Mouse (Mus musculus): ENCODE measurements at regions not wholly inside any gene's neighbourhood (a gene's known extent, or its start where the extent isn't known, plus 50 kb on each side); places are given as distances from the start of the nearest gene placed in this dataset.

DNA sequence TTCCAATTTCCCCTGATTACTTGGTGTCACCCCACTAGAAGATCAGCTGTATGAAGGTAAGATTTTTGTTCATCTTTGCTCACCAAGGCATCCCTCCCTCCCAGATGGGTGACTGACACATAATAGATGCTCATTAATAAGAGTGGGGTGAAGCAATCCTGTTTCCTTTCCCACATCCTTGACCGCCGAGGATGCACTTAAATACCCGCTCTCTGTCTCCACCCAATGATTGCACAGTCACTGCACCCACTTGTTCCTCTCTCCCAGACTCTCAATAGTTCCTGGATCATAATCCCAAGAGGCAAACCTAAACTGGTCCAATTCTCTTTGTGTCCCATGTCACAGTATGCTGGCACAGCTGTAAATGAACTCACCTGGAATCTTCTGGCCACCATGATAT lies 86.4 kb upstream of the Ccn6 start:
- DNase-seq (ENCODE audit: low spot score): no peak

DNA sequence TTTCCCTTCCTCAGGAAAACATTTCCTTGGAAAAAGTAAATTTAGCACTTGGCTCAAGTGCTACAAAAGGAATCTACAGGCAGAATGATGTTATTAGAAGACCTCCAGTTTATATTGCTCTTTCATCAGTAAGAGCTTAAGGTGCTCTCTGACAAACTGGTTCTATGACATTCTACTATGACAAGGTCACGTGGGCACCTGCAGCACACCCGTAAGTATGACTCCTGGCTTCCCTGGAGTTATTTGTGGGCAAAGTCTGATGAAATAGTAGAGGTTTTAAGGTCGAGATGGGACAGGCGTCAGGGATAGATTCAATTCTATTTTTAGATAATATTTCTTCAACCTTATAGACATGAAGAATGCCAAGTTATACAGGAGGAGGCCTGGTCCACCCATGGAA lies 84.9 kb upstream of the Ccn6 start:
- no peak for DNase-seq (ENCODE audit: low spot score)

DNA sequence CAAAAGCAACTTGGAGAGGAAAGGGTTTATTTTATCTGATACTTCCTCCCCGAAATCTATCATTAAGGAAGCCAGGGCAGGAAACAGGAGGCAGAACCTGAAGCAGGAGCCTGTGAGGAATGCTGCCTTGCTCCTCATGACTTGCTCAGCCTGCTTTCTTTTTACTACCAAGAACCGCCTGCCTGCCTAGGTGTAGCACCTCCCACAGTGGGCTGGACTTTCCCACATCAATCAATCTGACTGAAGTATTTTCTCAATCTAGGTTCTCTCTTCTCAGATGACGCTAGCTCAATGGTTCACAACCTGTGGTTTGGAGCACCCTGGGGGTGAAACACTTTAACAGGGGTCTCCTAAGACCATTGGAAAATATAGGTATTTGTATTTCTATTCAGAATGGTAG lies 83.4 kb upstream of the Ccn6 start:
- no peak for DNase-seq (ENCODE audit: low spot score)

DNA sequence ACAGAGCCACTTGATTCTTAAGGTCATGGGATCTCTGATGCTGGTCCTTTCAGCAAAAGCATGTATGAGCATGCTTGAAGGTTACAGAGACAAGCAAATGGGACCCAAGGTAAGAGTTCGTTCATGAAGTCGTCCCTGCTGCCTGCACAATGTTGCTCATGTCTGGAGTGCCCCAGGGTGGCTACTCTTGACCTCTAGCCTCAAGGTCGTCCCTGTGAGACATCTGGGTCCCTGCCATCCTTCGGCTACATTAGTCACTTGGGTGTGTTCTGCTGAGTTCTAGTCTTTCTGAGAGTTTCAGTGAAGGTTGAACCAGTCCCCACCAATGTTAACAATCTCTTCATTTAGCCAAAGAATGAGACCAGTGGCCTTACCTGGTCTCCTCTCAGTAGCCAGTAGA lies 81.5 kb upstream of the Ccn6 start:
- DNase-seq (ENCODE audit: low spot score): no peak

DNA sequence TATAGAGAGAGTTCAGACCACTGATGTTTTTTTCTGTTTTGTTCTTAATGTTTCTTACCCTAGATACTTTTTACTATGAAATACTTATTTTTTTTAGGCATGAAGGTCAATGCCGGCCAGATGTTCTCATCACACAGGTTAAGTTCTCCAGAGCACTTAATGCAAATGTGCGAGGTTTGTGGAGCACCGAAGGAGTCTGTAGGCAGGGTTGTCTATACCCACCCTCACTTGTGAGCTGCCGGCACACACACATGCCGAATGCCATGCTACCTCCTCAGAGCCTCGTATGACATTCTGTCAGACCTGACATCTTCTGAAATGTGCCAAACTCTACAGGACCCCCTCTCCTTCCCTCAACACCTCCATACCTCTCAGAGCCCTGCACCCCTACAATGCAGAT lies 80.5 kb upstream of the Ccn6 start:
- no peak for DNase-seq (ENCODE audit: low spot score)

DNA sequence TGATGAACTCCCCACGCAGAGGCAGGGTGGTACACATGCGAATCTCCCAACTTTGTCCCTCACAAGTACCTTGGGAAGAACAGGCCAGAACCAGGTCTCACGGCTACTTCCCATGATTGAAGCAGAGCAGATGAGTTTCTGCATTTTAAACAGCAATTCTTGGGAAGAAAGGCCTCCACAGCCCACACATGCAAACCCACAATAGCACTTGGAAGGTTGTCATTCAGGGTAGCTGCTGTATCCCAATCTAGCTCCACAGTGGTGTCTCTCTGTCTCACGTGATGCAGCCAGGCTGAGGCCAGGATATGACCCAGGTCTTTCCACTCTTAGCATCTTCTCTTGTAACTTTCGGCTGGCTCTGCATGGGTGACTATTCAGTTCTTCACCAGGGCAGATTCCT lies 78.8 kb upstream of the Ccn6 start:
- no peak for DNase-seq (ENCODE audit: low spot score)

DNA sequence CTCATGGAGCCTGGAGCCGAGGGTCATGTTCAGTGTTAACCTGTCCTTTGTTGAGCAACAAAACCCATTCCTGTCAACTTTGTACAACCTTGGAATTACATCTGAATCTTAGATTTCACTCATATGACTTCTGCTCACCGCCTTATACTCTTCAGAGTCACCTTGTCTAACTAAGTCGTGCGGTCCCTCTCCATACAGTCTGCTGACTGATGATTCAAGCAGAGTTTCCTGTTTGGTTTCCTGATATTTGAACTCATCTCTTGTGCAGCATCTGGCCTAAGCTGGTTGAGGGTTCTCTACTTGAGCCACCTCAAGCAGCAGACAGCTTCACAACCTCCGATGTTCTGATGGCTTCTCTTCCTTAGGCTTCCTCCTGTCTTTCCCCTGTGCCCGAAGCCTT lies 78.3 kb upstream of the Ccn6 start:
- DNase-seq (ENCODE audit: low spot score): no peak

DNA sequence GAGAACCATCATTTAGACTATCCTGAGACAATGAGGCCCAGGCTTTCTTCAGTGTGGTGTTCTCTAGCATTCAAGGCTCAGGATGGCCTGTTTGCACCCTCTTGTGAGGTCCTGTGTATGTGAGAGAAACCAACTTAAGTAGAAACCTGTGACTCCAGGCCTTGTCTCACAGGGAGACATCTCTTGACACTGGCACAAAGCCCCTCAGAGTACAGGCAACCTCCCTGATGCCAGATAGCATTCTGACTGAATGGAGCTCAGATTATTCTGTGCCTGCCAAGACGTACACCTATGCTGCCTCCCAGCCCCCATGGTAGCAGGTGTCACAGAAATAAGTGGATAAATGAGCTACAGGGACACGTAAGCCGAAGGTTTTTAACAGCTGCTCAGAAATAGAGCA lies 77.9 kb upstream of the Ccn6 start:
- DNase-seq (ENCODE audit: low spot score): no peak

DNA sequence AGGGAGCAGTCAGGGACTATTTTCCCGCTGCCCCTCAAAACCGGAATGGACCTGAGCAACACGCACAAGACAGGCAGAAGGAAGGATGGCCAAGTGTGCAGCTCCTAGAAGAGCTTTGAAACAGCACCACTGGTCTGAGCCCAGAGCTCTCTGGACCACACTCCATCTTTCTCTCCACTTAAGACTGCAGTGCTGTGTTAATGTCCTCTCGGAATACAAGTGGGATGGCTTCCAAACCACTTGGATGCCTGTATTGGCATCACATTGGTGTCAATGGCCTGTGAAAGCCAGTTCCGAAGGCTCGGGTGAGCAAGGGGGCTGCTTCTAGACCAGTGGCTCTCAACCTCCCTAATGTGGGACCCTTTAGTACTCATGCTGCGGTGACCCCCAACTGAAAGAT lies 77.4 kb upstream of the Ccn6 start:
- no peak for DNase-seq (ENCODE audit: low spot score)

DNA sequence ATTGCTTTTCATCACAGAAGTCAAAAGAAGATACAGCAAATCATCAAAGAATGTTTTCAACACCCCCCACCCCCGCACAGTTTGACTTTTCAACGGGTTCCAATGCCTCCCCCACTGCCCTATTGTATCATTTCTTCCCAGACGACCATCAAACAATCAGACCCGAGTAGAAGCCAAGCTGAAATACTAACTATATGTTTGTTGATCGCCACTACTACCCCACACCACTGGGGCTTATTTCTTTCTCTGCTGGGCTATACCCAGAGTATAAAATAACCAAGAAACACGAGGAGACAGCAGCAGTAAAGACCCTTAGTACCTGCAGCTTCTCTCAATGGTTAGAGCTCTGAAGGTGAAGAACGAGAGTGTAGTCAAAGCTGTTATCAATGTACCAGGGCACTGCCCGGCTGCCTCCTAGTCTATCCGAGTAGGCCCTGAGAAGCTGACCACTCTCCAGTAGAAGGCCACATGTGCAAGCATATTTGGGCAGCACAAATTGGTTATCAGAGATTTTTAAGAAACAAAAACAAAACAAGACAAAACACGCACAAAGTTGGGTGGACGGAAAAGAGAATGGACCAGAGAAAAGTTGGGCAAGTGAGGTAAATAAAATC lies 76.7 kb upstream of the Ccn6 start:
- no peak for DNase-seq (ENCODE audit: low spot score)

DNA sequence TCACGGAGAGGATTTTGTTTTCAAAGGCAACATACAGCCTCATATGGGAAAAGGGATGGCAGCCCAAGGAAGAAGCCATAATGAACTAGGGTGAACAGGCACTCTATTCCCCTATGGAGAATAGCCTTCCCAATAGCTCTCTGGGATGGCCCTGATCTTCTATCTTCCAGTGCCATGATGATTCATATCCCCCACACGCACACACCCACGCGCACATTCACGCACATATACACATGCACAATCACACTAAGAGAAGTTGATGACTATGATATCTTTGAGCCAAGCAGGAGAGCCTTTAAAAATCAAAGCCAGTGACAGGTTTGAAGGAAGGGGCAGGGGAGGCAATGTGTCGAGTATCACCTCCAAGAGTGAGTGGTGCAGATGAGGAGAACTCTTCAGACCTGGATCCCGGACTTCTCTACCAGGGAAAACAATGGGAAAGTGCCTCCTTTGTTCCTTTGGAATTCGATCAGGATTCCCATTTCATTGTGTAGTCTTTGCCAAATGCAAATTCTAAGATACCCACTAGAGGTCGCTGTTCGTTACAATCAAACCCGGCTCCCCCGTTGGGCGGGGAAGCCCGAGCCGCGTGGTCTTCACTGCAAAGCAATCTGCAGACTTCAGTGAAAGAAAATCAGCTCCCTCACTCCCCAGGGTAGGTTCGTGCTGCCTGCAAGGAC lies 76.0 kb upstream of the Ccn6 start:
- peak; percentile 72 for DNase-seq (ENCODE audit: low spot score)

DNA sequence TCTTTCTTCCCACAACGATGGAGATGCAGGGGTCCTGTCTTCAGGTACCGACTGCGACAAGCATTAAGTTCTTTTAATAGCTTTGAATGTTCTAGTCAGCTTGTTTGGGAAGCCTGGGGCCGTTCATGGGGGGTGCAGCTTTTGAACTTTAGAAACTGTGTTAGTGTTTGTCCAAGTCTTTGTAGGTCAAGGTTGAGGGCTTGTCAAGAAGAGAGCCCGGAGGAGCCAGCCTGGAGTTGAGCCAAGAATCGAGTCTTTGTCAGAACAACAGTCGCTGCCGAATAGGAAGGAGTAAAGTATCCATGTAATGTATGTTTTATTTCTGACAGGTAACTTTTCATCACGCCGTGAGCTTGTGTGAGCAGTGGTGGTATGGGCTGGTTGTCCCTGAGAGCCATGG lies 75.0 kb upstream of the Ccn6 start:
- DNase-seq (ENCODE audit: low spot score): no peak

DNA sequence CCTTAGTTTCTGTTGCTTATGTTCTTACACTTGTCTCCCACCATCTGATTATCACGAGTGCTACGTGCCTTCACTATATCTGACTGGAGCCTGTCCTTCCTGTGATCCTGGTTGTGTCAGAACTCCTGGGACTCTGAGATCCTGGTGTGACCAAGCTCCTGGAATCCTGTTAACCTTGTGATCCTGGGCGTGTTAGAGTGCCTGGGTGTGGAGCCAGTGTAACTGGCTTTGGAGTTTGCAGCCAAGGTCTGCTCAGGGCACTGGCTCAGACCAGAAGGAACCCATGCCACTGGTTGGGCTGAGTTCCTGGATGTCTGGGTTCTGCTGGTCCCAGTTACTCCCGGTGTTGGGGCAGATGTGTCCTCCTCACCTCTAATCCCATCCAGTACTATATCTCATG lies 74.0 kb upstream of the Ccn6 start:
- no peak for DNase-seq (ENCODE audit: low spot score)

DNA sequence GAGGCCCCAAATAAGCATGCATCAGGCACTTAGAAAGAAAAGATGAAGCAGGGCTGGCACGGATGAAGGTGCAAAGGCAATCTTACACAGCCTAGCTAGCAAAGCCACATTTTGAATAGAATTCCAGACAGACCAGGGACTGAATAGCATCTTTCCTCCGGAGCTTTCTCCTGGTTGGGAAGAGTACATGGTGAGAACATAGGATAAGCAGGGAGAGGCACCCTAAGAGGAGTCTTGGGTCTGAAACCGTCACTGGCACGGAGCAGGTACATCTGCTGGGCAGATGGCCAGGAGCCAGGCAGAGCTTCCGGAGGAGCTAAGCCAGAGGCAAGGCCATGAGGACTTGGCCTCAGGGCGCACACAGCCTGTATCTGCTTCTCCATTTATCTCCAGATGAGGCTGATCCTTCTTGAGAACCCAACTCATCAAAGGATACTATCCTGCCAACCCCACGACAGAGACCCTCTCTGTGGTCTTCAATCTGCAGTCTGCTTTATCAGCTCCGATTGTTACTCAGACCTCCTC lies 70.4 kb upstream of the Ccn6 start:
- no peak for DNase-seq (ENCODE audit: low spot score)

DNA sequence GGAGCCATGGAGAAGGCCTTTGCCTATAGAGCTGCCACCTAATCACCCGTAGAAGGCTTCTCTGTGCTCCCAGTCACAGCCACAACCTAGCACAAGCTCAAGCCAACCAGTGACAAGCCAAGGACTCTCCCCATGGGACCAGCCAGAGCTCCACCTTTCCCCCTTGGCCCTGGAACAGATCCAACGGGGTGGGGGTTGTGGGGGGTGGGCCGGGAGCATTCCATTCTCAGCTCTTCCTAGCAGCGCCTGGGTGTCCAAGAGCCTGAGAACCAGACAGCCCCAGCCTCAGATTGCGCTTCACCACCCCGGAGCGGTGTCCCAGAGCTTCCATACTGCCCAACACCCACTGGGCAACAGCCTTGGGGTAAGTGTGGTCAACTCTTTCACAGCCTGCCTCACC lies 69.6 kb upstream of the Ccn6 start:
- no peak for DNase-seq (ENCODE audit: low spot score)

DNA sequence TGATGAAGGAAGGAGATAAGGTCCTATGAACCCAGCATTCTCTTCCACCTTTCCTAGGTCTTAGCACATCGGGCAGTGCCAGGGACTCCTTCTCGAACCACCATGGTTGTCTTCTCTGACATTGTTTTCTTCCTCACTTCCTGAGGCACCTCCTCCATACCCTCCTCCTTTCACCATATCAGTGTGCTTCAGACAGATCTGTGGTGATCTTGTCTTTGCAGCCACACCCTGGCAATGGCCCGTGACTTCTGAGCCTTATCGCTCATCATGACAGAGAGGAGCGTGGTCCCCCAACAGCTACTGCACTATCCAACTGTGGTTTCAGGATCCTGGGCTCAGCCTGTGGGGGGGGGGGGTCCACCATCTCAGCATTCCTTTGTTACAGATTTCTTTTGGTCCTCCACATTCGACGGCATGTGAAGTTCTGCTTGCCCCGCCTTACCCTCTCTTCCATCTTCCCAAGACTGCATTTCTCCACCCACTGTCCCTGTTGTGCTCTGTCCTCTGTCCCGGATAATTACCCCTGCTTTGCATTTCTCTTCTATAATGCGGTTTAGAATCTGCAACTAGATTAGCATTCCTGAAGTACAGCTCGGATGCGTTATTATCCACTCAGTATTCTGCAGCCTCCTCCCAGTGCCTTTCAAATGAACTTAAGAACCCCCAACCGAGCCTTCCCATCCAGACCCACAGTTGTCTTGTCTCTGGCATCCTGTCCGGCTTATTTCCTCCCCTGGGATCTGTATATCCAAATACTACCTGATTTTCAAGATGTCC lies 67.2 kb upstream of the Ccn6 start:
- no peak for DNase-seq (ENCODE audit: low spot score)

DNA sequence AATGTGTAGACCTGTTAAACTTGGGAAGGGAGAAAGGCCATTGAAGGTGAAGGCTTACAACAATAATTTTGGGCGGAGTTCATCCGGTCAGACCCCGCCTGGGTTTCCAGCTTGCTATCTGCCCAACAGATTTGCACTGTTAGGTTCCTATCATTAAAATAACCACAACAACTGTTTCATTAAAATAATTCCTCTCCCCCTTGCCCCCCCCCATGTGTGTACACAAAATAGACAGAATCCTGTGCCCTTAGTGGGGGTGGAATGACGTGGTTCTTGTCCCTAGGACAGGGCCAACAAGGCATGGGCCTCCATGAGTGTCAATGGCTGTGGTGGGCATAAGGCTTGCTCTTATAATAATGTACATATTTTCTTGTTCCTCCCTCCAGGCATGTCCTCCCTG lies 65.6 kb upstream of the Ccn6 start:
- DNase-seq (ENCODE audit: low spot score): no peak

DNA sequence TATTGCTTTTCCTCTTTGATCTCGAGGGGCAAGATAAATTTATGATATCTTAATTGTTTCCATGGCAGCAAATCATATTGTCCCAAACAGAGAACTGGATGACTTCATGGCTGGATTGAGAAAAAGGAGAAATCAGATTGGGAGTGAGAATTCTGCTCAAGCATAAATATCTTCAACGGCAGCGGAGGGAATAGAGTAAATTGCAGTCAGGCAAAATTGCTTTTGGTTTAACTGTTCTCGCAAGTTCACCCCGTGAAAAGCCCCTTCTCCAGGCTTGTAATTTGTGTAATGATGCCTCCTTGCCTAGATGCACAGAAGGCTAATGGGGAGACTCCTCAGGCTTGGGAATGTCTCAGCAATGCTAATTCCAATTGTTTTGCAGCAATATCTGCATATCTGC lies 64.4 kb upstream of the Ccn6 start:
- DNase-seq (ENCODE audit: low spot score): no peak

DNA sequence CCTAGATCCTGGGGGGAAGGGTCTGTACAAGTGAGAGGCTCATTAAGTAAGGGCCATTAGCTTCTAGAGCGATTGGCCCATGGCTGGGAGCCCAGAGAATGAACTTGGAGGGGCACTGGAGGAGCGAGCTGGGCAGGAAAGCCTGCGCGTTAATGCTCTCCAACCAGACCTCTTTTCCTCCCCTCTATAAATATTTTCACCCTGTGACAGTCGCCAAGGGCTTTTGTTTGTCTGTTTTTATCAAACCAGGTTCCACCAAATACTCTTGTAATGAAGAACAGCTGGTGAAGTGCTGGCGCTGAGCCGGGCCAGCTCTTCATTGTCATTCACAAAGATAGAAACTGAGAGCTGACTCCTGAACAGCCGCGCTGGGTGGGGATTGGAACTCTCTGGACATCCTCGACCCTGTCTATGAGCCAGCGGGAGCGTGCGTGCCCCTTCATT lies 63.9 kb upstream of the Ccn6 start:
- DNase-seq (ENCODE audit: low spot score): peak; percentile 59

DNA sequence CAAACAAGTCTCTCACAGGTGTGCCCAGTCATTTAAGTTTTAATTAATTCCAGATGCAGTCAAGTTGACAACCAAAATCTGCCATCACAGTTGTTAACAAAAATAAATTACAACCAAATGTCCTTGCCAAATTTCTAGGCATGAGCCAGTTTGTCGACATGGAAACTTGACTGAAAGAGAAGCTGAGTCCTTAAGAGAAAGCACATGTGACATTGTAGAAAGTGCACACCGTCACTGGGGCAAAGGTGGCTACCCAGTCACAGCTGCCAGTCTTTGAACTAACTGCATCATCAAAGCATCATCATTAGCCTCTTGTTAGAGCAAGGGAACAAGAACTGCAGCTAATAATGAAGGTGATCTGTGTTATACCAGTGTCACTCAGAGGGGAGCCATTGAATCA lies 62.9 kb upstream of the Ccn6 start:
- no peak for DNase-seq (ENCODE audit: low spot score)

DNA sequence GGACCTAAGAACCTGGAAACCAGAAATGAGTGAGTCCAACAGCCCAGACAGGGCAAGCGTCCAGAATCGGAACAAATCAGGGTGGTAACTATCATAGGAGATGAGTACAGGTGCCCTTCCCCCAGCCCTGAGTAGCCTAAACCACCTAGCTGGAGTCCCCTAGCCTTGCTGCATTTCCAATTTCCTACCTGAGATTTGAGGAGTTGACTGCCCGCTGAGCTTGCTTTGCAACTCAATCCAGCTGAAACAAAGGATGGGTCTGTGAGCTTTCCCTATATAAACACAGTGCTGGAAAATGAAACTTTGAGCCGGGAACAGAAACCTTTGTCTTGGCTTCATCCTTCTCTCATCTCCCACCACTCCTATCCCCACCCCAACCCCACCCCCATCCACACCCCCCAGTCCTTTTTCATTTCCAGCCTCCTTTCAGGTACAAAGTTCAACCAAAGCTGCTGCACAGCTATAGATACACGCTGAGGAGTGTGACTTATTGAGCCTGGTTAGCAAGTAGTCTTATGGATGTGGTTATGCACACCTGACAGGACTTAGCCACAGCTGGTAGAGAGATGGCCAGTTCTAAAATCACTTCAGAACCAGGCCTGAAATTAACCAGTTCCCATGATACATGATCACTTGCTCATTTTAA lies 61.0 kb upstream of the Ccn6 start:
- DNase-seq (ENCODE audit: low spot score): no peak

DNA sequence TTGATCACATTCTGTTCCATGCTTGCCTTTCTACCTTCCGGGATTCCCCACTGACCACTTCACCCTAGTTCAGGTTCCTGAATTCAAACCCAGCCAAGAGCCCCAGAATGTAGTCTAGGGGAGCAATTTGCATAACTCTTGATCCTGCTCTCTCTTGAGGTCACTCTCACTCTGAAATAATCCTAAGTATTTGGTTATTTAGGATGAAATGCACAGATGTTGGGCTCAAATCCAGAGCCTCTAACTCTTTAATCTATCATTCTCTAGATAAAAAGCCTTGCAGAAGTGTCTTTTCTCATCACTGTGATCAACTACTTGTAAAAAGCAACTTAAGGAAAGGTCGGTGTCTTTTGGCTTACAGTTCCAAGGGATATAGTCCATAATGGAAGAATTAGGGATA lies 57.4 kb upstream of the Ccn6 start:
- DNase-seq (ENCODE audit: low spot score): no peak

DNA sequence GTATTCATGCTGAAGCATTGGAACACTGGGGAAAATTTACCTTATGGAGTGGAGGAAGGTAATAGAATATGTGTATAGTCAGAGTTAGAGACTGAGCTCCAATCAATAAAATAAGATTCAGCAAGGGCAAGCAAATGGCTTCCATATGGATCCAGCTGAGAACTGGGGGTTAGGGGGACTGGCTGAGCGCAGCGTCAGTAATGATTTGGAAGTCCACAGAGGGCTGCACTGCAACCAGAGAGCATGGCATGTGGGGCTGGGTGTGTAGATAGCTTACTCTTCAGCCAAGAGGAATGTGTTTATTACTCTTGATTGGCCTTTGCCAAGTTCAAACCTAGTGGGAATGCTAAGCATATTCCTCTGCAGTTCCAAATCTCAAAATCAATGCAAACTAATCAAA lies 55.8 kb upstream of the Ccn6 start:
- DNase-seq (ENCODE audit: low spot score): no peak
